Mouse (Mus musculus) embryonic fibroblast, embryonic 13.5 days (primary cell): Measurements from ENCODE around the gene Dnajb5.

ENCODE experiments used
- CTCF ChIP-seq: IDR thresholded peaks from 2 replicates; pipeline ENCODE4 v1.5.1; 2011; ENCODE audit warnings: mild to moderate bottlenecking, control low read depth, low read length, moderate library complexity, borderline replicate concordance; ENCODE audit not compliant: insufficient read depth
- POLR2A ChIP-seq: IDR thresholded peaks from 2 replicates; pipeline ENCODE4 v1.6.1; 2011; ENCODE audit warnings: low read depth, mild to moderate bottlenecking, control low read depth, low read length, moderate library complexity

GRCm38 (mm10) chr4:42988296-42988695 is 38.7 kb downstream of the Dnajb5 start:
- no peak for TF ChIP-seq POLR2A
- no peak for TF ChIP-seq CTCF
